Mouse (Mus musculus): ENCODE measurements around the gene A4galt. TPM values are rescaled to one million over a fixed set of nuclear protein-coding genes. Genes with fewer than 3 reads are reported as not detected.

The A4galt gene
- polyA plus RNA-seq, 1 experiment from 2014 or later = 26.5 TPM

GRCm38 (mm10) chr15:83204731-83205451 is 46.7 kb downstream of the A4galt start:
- Histone ChIP-seq H3K36me3 (ENCODE audit: insufficient read depth, low read length) (no peaks in the 10 kb centered on the region), H3K27me3 (ENCODE audit: insufficient read depth, low read length) (no peaks in the 10 kb centered on the region), H3K4me1 (replicated peaks; ENCODE audit: insufficient read depth, low read length) (0 out of 2 replicates have a peak, but pooled peaks cover 5% of the 10 kb centered on the region), H3K4me2 (ENCODE audit: low read length) (peak overlapping the region; percentile 37; the same call in 1 of the 2 replicates), H3K9me3 (replicated peaks; ENCODE audit: low read length) (no peaks in the 10 kb centered on the region), H3K9ac (ENCODE audit: low read depth, low read length) (no peak overlapping the region), H3K4me3 (replicated peaks; ENCODE audit: low read depth, low read length) (no peak overlapping the region), H3K27ac (no peak overlapping the region)
- peak; percentile 79 for TF ChIP-seq CTCF (IDR thresholded peaks at IDR 0.05; ENCODE audit: low read depth)
- ATAC-seq (replicated peaks; ENCODE audit: low FRiP score, low read depth) = peak; percentile 46; the same call in 1 of the 2 replicates
- peak; percentile 73 for DNase-seq (ENCODE audit: low spot score)
- WGBS = 15% methylated on average over 10 of the region's 10 CpGs

- no peaks in the 10 kb centered on the region for H3K36me3 ChIP-seq (ENCODE audit: insufficient read depth, low read length)
- H3K9me3 ChIP-seq (replicated peaks; ENCODE audit: low read length) = no peaks in the 10 kb centered on the region
- no peak overlapping the region for H3K27ac ChIP-seq
- H3K4me1 ChIP-seq (replicated peaks; ENCODE audit: insufficient read depth, low read length) = 0 out of 2 replicates have a peak, but pooled peaks cover 5% of the 10 kb centered on the region
- H3K4me3 ChIP-seq (replicated peaks; ENCODE audit: low read depth, low read length) = no peak overlapping the region
- H3K9ac ChIP-seq (ENCODE audit: low read depth, low read length) = no peak overlapping the region
- 64% methylated on average over 4 of the region's 4 CpGs for WGBS
- no peak for TF ChIP-seq CTCF (IDR thresholded peaks at IDR 0.05; ENCODE audit: low read depth)
- ATAC-seq (replicated peaks; ENCODE audit: low FRiP score, low read depth) (no peak), DNase-seq (ENCODE audit: low spot score) (no peak)
- no peaks in the 10 kb centered on the region for H3K27me3 ChIP-seq (ENCODE audit: insufficient read depth, low read length)
- no peak overlapping the region for H3K4me2 ChIP-seq (ENCODE audit: low read length)
These were observed 49.2 kb downstream of the A4galt start for GRCm38 (mm10) chr15:83202412-83202811.

DNA sequence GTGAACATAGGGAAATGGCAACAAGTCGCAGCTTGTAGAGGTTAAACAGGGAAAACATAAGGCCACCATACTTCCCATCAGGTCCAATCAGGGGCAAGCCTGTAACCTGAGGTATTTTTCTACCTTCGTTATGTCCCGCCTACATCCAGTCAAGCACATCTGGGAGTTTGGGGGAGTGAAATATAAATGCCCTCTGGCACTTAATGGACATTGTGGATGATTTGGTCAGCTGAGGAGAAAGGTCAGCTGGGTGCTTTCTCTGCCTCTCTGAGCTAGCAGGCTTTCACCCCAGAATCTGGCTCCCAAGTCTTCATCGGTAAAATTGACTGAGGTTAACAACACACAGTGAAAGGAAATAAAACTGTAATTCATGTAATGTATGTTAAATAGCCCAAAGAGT is 58.2 kb downstream of the A4galt start:
- H3K4me2 ChIP-seq (ENCODE audit: low read length) = no peak overlapping the region
- H3K9me3 ChIP-seq (replicated peaks; ENCODE audit: low read length) = no peaks in the 10 kb centered on the region
- no peak overlapping the region for H3K9ac ChIP-seq (ENCODE audit: low read depth, low read length)
- H3K27me3 ChIP-seq (ENCODE audit: insufficient read depth, low read length) = no peaks in the 10 kb centered on the region
- H3K27ac ChIP-seq = no peak overlapping the region
- WGBS = 80% methylated on average over 4 of the region's 4 CpGs
- no peak for TF ChIP-seq CTCF (IDR thresholded peaks at IDR 0.05; ENCODE audit: low read depth)
- DNase-seq (ENCODE audit: low spot score) (no peak), ATAC-seq (replicated peaks; ENCODE audit: low FRiP score, low read depth) (no peak)
- no peak overlapping the region for H3K4me3 ChIP-seq (replicated peaks; ENCODE audit: low read depth, low read length)
- H3K36me3 ChIP-seq (ENCODE audit: insufficient read depth, low read length) = no peaks in the 10 kb centered on the region
- H3K4me1 ChIP-seq (replicated peaks; ENCODE audit: insufficient read depth, low read length) = no peaks in the 10 kb centered on the region

DNA sequence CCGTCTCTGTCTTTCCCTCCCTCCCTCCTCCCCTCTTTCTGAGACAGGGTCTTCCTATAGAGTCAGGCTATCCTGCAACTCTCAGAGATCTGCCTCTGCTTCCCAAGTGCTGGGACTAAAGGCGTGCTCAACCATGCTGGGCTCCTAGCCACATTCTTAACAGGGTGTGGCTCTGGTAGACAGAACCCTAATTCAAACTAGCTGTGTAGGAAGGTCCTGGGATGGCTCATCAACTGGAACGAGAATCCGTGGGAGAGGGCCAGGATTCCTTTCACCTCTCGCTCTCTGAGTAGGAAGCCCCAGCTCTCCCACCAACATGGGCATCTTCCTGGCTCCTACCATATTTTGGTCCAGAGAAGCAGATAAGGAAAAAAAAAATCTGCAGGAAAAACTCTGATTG is 69.2 kb downstream of the A4galt start:
- 36% methylated on average over 5 of the region's 5 CpGs for WGBS
- Histone ChIP-seq H3K4me2 (ENCODE audit: low read length) (no peak overlapping the region), H3K4me3 (replicated peaks; ENCODE audit: low read depth, low read length) (no peak overlapping the region), H3K27ac (no peak overlapping the region), H3K36me3 (ENCODE audit: insufficient read depth, low read length) (no peaks in the 10 kb centered on the region), H3K4me1 (replicated peaks; ENCODE audit: insufficient read depth, low read length) (0 out of 2 replicates have a peak, but pooled peaks cover 4% of the 10 kb centered on the region), H3K9ac (ENCODE audit: low read depth, low read length) (no peak overlapping the region), H3K27me3 (ENCODE audit: insufficient read depth, low read length) (no peaks in the 10 kb centered on the region), H3K9me3 (replicated peaks; ENCODE audit: low read length) (no peaks in the 10 kb centered on the region)
- peak; percentile 74 for DNase-seq (ENCODE audit: low spot score)
- 0 out of 2 replicates have a peak, but pooled peaks have one; percentile 36 for ATAC-seq (replicated peaks; ENCODE audit: low FRiP score, low read depth)
- TF ChIP-seq CTCF (IDR thresholded peaks at IDR 0.05; ENCODE audit: low read depth) = no peak

DNA sequence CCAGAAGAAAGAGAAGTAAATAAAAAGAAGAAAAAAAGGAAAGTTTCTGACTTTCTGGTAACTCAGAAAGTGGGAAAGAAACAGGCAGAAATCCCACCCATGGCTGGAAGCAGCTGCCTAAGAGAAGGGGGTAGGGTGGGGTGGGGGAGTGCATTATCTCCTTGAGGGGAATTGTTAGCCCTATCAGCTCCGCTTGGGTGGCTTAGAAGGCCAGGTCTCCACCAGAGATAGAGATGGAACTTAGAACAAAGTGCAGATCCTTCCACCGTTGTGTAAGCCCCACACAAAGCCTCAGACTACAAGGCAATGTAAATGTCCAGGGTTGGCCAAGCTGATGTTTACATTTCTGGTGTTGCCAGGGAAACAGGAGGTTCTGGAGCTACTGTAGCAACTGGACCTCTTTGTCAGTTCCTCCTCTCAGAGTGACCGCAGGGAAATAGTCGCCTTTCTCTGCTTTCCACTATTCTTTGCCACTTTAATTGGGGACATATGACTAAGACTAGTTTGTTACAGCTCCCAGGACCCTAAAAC is 69.7 kb downstream of the A4galt start:
- Histone ChIP-seq H3K4me1 (replicated peaks; ENCODE audit: insufficient read depth, low read length) (0 out of 2 replicates have a peak, but pooled peaks cover 4% of the 10 kb centered on the region), H3K4me2 (ENCODE audit: low read length) (no peak overlapping the region), H3K4me3 (replicated peaks; ENCODE audit: low read depth, low read length) (no peak overlapping the region), H3K27ac (no peak overlapping the region), H3K36me3 (ENCODE audit: insufficient read depth, low read length) (no peaks in the 10 kb centered on the region), H3K27me3 (ENCODE audit: insufficient read depth, low read length) (no peaks in the 10 kb centered on the region), H3K9me3 (replicated peaks; ENCODE audit: low read length) (no peaks in the 10 kb centered on the region), H3K9ac (ENCODE audit: low read depth, low read length) (no peak overlapping the region)
- no peak for TF ChIP-seq CTCF (IDR thresholded peaks at IDR 0.05; ENCODE audit: low read depth)
- ATAC-seq (replicated peaks; ENCODE audit: low FRiP score, low read depth) (no peak), DNase-seq (ENCODE audit: low spot score) (peak; percentile 13)
- 56% methylated on average over 4 of the region's 4 CpGs for WGBS

GRCm38 (mm10) chr15:83180004-83180403 is 71.6 kb downstream of the A4galt start:
- no peak overlapping the region for H3K4me3 ChIP-seq (replicated peaks; ENCODE audit: low read depth, low read length)
- H3K4me1 ChIP-seq (replicated peaks; ENCODE audit: insufficient read depth, low read length) = 0 out of 2 replicates have a peak, but pooled peaks cover 4% of the 10 kb centered on the region
- H3K4me2 ChIP-seq (ENCODE audit: low read length) = no peak overlapping the region
- 83% methylated on average over 6 of the region's 6 CpGs for WGBS
- ATAC-seq (replicated peaks; ENCODE audit: low FRiP score, low read depth) (no peak), DNase-seq (ENCODE audit: low spot score) (no peak)
- no peaks in the 10 kb centered on the region for H3K36me3 ChIP-seq (ENCODE audit: insufficient read depth, low read length)
- no peak for TF ChIP-seq CTCF (IDR thresholded peaks at IDR 0.05; ENCODE audit: low read depth)
- no peak overlapping the region for H3K27ac ChIP-seq
- H3K27me3 ChIP-seq (ENCODE audit: insufficient read depth, low read length) = no peaks in the 10 kb centered on the region
- no peaks in the 10 kb centered on the region for H3K9me3 ChIP-seq (replicated peaks; ENCODE audit: low read length)
- no peak overlapping the region for H3K9ac ChIP-seq (ENCODE audit: low read depth, low read length)

Other genes with a start within 250 kb of the A4galt start
- gene Nfam1, start 218.5 kb downstream of the A4galt start, polyA plus RNA-seq (2015; fragmentation: Nextera tagmentation; extraction: Ambion mirVana) = 2.2 and 2.3 TPM in 2 replicates
- gene Serhl, start 162.3 kb downstream of the A4galt start, polyA plus RNA-seq (2015; fragmentation: Nextera tagmentation; extraction: Ambion mirVana) = 76.5 and 83.5 TPM in 2 replicates
- 52.9 and 56.2 TPM in 2 replicates for gene Rrp7a, start 129.0 kb downstream of the A4galt start, polyA plus RNA-seq (2015; fragmentation: Nextera tagmentation; extraction: Ambion mirVana)
- 88.6 and 101 TPM in 2 replicates for gene Poldip3, start 102.4 kb downstream of the A4galt start, polyA plus RNA-seq (2015; fragmentation: Nextera tagmentation; extraction: Ambion mirVana)
- gene Cyb5r3, start 79.2 kb downstream of the A4galt start, polyA plus RNA-seq (2015; fragmentation: Nextera tagmentation; extraction: Ambion mirVana) = 90.9 and 104 TPM in 2 replicates
- 36.2 and 40.9 TPM in 2 replicates for gene Arfgap3, start 98.5 kb upstream of the A4galt start, polyA plus RNA-seq (2015; fragmentation: Nextera tagmentation; extraction: Ambion mirVana)
- gene Pacsin2, start 212.8 kb upstream of the A4galt start, polyA plus RNA-seq (2015; fragmentation: Nextera tagmentation; extraction: Ambion mirVana) = 61.3 and 68.5 TPM in 2 replicates